Mouse (Mus musculus): ENCODE measurements at regions not wholly inside any gene's neighbourhood (a gene's known extent, or its start where the extent isn't known, plus 50 kb on each side); places are given as distances from the start of the nearest gene placed in this dataset.

GRCm38 (mm10) chr13:59886572-59886971, 63.6 kb upstream of the Tut7 start:
- DNase-seq (ENCODE audit: low spot score in 2 of 2), result no peak

- no peak for DNase-seq (ENCODE audit: low spot score in 2 of 2)
Measured at GRCm38 (mm10) chr13:59881989-59882784, 59.2 kb upstream of the Tut7 start.

DNA sequence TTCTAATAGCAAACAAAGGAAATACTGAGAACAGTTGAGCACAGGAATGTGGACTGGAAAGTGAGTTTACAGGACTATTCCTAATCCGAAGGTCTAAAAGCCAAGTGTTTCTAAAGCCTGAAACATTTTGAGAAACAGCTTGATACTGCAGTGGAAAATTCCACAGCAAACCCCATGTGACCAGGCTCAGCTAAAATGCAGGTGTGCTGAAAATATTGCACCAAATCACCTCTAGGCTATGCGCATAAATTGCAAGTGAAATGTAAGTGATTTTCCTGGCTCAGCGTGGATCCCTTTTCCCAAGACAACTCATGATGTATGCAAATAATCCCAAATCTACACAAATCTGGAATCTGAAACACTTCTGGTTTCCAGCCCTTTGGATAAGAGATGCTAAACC, 57.1 kb upstream of the Tut7 start:
- no peak for DNase-seq (ENCODE audit: low spot score in 2 of 2)

DNA sequence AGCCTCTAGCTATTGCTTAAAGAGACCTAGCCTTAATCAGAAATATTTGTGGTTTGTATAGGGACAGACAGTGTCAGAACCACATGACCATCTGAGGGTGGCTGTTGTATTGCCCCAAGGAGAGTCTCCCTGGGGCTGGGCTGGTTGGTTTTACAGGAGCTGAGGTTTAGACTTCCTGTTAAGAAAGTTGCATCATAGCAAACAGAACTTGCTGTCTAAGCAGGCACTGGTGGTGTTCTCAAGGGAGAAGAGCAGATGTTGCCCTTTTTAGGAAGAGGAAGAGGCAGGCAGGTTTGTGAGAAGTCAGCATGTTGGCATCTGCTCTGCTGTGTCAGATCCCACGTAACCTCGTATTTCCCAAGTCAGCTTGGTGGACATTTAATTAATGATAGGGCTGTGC, 52.7 kb upstream of the Tut7 start:
- DNase-seq (ENCODE audit: low spot score in 2 of 2), result no peak

DNA sequence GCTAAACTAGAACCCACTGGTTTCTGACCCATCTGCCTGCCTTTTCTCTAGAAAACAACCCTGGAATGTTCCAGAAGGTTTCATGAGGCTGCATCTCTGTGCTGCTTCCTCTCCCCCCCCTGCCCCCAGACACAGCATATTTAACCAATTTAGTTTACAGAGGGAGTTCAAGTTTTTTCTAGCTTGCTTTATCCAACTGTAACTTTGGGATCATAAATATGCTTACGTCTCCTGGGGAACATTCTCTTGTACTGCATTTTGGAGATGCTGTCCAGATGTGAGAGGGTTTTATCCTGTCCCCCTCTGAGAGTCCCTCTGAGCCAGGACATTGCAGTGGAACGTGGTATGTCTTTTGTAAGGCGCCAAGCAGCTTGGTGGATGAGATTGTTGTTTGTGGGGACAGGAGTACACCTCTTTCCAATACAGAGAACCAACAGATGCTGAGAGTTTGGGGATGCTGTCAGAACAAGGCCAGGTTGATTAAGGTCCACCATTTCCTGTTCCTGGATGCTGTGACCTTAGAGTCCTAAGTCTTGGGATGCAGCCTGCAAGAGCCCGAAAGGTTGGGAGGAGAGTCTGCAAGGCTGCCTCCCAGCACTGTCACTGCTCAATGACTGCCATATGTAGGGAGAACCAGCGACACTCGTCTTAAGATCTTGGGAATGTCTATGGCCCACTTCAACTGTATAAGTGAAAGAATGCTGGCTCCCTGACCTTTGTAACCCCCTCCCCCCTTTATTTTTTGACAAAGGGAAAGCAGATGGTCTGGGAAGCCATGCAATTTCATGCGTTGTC, 51.4 kb upstream of the Tut7 start:
- no peak for DNase-seq (ENCODE audit: low spot score in 2 of 2)

Measured in left cerebral cortex, adult 18-20 months (tissue).